Mouse (Mus musculus) intestine, embryonic 15.5 days (tissue): ENCODE data around the gene Epm2a. TPM values are rescaled to one million over a fixed set of nuclear protein-coding genes. Genes with fewer than 3 reads are reported as not detected.
"Not testable (repeated sequence)": the region's sequence is repeated elsewhere in the genome, so short reads cannot be mapped to it uniquely, and the experiment has no call there.

ENCODE experiments used
- ATAC-seq: fragments of 200-750 bp; cut with Nextera tagmentation; 2 replicates; pipeline ENCODE4 v1.8.0; 2017; ENCODE audit warnings: moderate TSS enrichment, moderate library complexity
- H3K27ac ChIP-seq: fragments of 300-500 bp; sonication (generic); 2 replicates; pipeline ENCODE4 v1.5.1; 2015; ENCODE audit warnings: mild to moderate bottlenecking, inconsistent platforms
- H3K27me3 ChIP-seq: fragments of 300-500 bp; sonication (generic); replicated peaks from 2 replicates; pipeline ENCODE4 v1.6.1; 2015; ENCODE audit warnings: inconsistent platforms
- H3K36me3 ChIP-seq: fragments of 300-500 bp; sonication (generic); 2 replicates; pipeline ENCODE4 v1.6.1; 2015; ENCODE audit warnings: inconsistent platforms
- H3K4me1 ChIP-seq: fragments of 300-500 bp; sonication (generic); replicated peaks from 2 replicates; pipeline ENCODE4 v1.6.1; 2015; ENCODE audit warnings: inconsistent platforms
- H3K4me2 ChIP-seq: fragments of 300-500 bp; sonication (generic); replicated peaks from 2 replicates; pipeline ENCODE4 v1.6.1; 2015; ENCODE audit warnings: mild to moderate bottlenecking, inconsistent platforms
- H3K4me3 ChIP-seq: fragments of 300-500 bp; sonication (generic); replicated peaks from 2 replicates; pipeline ENCODE4 v1.5.1; 2015; ENCODE audit warnings: inconsistent platforms
- H3K9ac ChIP-seq: fragments of 300-500 bp; sonication (generic); 2 replicates; pipeline ENCODE4 v1.6.1; 2015; ENCODE audit warnings: inconsistent platforms
- H3K9me3 ChIP-seq: fragments of 300-500 bp; sonication (generic); 2 replicates; pipeline ENCODE4 v1.6.1; 2016; ENCODE audit warnings: inconsistent platforms
- WGBS: fragments of 180-500 bp; shearing (Covaris S2); methylation state at CpG from one replicate; pipeline ENCODE4 v1.1.7; 2015; 5-methylcytosine and 5-hydroxymethylcytosine counted together
- polyA plus RNA-seq: library from polyadenylated mRNA; unstranded; fragments of >200 nt; fragmentation: Nextera tagmentation; extraction: Ambion mirVana; gene quantifications from 2 replicates; pipeline ENCODE4 v1.2.1, GENCODE M21; 2015

Gene Epm2a
- polyA plus RNA-seq: 0.24 and 0.42 TPM in 2 replicates

DNA sequence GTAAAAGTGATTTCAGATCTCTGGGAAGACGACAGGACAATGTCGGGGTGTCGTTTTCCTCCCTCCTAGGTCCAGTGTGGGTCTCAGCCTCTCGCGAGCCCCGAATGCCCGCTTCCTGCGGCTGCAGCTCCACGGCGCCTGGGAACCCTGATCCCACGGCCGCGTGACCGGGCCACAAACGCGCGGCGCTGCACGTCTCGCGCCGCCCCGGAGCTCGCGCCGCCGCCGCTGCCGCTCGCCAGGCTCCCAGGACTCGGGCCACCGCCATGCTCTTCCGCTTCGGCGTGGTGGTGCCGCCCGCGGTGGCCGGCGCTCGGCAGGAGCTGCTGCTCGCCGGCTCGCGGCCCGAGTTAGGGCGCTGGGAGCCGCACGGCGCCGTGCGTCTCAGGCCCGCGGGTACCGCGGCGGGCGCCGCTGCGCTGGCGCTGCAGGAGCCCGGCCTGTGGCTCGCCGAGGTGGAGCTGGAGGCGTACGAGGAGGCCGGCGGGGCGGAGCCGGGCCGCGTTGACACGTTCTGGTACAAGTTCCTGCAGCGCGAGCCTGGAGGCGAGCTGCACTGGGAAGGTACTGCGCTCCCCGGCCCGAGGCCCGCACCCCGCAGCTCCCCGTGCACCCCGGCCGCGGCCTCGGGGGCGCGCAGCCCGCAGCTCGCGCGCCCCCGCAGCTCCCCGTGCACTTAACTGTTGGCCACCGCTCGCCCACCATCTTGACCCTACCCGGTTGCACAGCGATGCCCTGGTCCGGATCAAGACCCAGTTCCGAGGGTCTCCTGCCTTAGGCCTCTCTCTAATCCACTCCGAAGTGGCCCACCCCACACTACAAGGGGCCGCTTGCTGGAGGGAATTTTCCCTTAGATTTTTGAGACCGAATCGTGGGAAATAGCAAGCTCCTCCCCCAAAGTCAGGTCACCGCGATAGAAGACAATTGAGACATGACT is at the start of gene Epm2a:
Epm2a (plus strand) TSS at position 200 of the 937 bp plus-strand sequence.
- under 1% methylated on average over 106 of the region's 106 CpGs for WGBS
- peak within 1 kb of the TSS; percentile 98 for H3K27ac ChIP-seq
- H3K9me3 ChIP-seq: no peaks in the 10 kb centered on the region
- no peaks in the 10 kb centered on the region for H3K36me3 ChIP-seq
- H3K4me3 ChIP-seq: peak within 1 kb of the TSS; percentile 72
- peak; percentile 100 for ATAC-seq
- H3K4me2 ChIP-seq: peak within 1 kb of the TSS; percentile 77
- H3K9ac ChIP-seq: peak within 1 kb of the TSS; percentile 83
- H3K27me3 ChIP-seq: no peaks in the 10 kb centered on the region
- H3K4me1 ChIP-seq: no peaks in the 10 kb centered on the region

DNA sequence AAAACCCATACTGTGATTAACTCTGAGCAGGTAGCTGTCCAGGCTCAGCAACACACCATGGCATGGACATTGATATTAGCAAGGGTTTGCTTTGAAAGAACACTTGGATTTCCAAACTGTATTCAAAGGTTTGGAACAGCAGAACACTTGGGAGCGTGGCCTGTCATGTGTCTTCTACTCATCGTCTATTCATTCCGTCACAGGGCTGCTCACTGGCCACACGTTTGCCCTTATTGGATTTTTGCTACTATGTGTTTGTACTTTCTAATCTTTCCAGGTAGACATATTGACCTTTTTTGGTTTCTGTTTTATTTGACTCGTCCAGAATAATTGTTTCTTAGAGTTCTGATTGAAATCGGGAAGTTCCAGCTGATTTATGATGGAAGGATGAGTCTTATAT is 44.8 kb upstream of the Epm2a start:
- H3K9ac ChIP-seq: no peak overlapping the region
- no peak overlapping the region for H3K27ac ChIP-seq
- no peaks in the 10 kb centered on the region for H3K27me3 ChIP-seq
- 83% methylated on average over 6 of the region's 6 CpGs for WGBS
- H3K36me3 ChIP-seq: no peaks in the 10 kb centered on the region
- ATAC-seq: no peak
- H3K4me3 ChIP-seq: no peak overlapping the region
- no peak overlapping the region for H3K4me2 ChIP-seq
- no peaks in the 10 kb centered on the region for H3K4me1 ChIP-seq
- no peaks in the 10 kb centered on the region for H3K9me3 ChIP-seq

- no peak overlapping the region for H3K9ac ChIP-seq
- ATAC-seq: no peak
- no peaks in the 10 kb centered on the region for H3K4me1 ChIP-seq
- H3K27me3 ChIP-seq: no peaks in the 10 kb centered on the region
- WGBS: 76% methylated on average over 9 of the region's 9 CpGs
- H3K4me2 ChIP-seq: no peak overlapping the region
- H3K4me3 ChIP-seq: no peak overlapping the region
- no peaks in the 10 kb centered on the region for H3K36me3 ChIP-seq
- H3K27ac ChIP-seq: no peak overlapping the region
- H3K9me3 ChIP-seq: no peaks in the 10 kb centered on the region
Measured at GRCm38 (mm10) chr10:11305365-11306053, 37.7 kb upstream of the Epm2a start.

DNA sequence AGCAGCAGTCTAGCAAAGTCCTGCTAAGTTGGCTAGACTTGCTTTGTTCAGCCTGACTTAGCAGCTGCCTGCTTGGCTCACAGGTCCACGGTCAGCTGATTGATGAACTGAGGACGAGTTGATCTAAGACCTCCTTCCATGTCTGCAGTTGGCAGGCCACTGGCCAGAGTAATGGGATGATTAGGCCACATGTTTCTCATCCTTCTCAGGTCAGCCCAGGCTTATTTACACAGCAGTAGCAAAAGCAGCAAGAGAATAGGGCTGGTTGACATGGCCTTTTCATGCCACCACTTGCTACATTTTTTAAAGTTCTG is 37.2 kb upstream of the Epm2a start:
- no peak overlapping the region for H3K9ac ChIP-seq
- 48% methylated on average over 2 of the region's 2 CpGs for WGBS
- no peaks in the 10 kb centered on the region for H3K4me1 ChIP-seq
- no peaks in the 10 kb centered on the region for H3K36me3 ChIP-seq
- no peak overlapping the region for H3K27ac ChIP-seq
- no peaks in the 10 kb centered on the region for H3K27me3 ChIP-seq
- no peak overlapping the region for H3K4me2 ChIP-seq
- no peak for ATAC-seq
- no peaks in the 10 kb centered on the region for H3K9me3 ChIP-seq
- H3K4me3 ChIP-seq: no peak overlapping the region

GRCm38 (mm10) chr10:11309866-11310265 is 33.3 kb upstream of the Epm2a start:
- no peaks in the 10 kb centered on the region for H3K4me1 ChIP-seq
- H3K9ac ChIP-seq: no peak overlapping the region
- no peak overlapping the region for H3K4me2 ChIP-seq
- no peak for ATAC-seq
- no peak overlapping the region for H3K4me3 ChIP-seq
- no peaks in the 10 kb centered on the region for H3K27me3 ChIP-seq
- H3K36me3 ChIP-seq: no peaks in the 10 kb centered on the region
- H3K27ac ChIP-seq: no peak overlapping the region
- H3K9me3 ChIP-seq: no peaks in the 10 kb centered on the region
- 89% methylated on average over 1 of the region's 1 CpGs for WGBS

DNA sequence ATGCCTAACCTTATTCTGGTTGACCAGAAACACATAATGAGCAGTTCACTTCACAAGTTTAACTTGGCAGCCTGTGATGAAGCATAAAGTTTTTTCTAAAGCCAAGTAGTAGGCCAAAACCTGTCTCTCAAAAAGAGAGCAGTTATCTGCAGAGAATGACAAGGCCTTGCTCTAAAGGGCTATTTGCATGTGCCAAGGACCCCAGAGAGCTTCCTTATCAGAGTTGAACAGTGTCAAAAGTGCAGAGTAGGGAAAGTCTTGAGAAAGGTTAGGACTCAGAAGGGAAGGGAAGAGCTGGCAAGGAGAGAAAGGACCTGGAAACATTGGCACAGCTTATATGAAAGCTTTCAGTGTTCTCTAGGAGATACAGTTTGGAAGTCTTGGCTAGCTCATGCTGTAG is 32.7 kb upstream of the Epm2a start:
- no peak for ATAC-seq
- Histone ChIP-seq H3K27ac (no peak overlapping the region), H3K4me3 (no peak overlapping the region), H3K27me3 (no peaks in the 10 kb centered on the region), H3K9me3 (no peaks in the 10 kb centered on the region), H3K4me1 (no peaks in the 10 kb centered on the region), H3K36me3 (no peaks in the 10 kb centered on the region), H3K4me2 (no peak overlapping the region), H3K9ac (no peak overlapping the region)

DNA sequence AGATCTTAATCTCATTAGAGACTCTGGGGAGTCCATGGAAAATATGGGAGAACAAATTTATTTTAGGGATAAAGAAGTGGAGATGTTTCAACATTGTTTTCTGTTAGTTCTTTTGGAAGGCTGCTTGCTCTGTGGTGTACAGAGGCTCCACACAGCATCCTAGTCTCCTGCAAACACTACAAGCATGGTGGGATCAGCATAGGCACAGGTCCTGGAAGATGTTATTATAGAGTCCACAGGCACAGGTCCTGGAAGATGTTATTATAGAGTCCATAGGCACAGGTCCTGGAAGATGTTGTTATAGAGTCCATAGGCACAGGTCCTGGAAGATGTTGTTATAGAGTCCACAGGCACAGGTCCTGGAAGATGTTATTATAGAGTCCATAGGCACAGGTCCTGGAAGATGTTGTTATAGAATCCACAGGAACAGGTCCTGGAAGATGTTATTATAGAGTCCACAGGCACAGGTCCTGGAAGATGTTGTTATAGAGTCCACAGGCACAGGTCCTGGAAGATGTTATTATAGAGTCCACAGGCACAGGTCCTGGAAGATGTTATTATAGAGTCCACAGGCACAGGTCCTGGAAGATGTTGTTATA is 25.2 kb upstream of the Epm2a start:
- H3K4me1 ChIP-seq, H3K9me3 ChIP-seq, H3K27ac ChIP-seq, H3K4me3 ChIP-seq, H3K4me2 ChIP-seq, H3K9ac ChIP-seq, H3K36me3 ChIP-seq, H3K27me3 ChIP-seq, ATAC-seq: not testable (repeated sequence)

DNA sequence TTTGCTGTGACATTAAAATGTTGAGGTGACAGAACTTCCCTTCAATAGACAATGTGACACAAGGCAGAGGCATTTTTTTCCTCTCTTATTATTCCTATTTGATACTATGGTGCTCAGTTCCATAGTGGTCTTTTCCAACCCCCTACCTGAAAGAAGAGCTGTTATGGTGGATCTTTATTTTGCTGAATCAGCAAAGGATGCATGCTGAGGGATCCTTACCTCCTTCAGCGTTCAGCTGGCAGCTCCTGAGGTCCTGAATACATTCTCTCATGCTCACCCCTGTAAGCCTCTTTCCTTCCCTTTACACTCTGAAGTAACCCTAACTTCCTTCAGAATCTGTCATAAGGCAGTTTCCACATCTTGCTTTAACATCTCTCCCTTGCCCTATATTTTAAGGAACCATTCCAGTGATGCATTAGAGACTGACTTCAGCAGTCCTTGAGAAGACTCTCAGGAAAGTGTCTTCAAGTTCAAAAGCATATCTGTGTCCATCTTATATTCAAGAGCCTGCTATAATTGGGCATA is 23.7 kb upstream of the Epm2a start:
- Histone ChIP-seq H3K27ac (no peak overlapping the region), H3K27me3 (no peaks in the 10 kb centered on the region), H3K9me3 (no peaks in the 10 kb centered on the region), H3K36me3 (no peaks in the 10 kb centered on the region), H3K4me1 (no peaks in the 10 kb centered on the region), H3K9ac (no peak overlapping the region), H3K4me2 (no peak overlapping the region), H3K4me3 (no peak overlapping the region)
- ATAC-seq: no peak
- 84% methylated on average over 1 of the region's 1 CpGs for WGBS

- Histone ChIP-seq H3K36me3 (no peaks in the 10 kb centered on the region), H3K27ac (no peak overlapping the region), H3K4me1 (no peaks in the 10 kb centered on the region), H3K9ac (no peak overlapping the region), H3K4me2 (no peak overlapping the region), H3K9me3 (no peaks in the 10 kb centered on the region), H3K27me3 (no peaks in the 10 kb centered on the region), H3K4me3 (no peak overlapping the region)
- WGBS: 78% methylated on average over 7 of the region's 7 CpGs
- ATAC-seq: no peak
Measured at GRCm38 (mm10) chr10:11322316-11322715, 20.9 kb upstream of the Epm2a start.

DNA sequence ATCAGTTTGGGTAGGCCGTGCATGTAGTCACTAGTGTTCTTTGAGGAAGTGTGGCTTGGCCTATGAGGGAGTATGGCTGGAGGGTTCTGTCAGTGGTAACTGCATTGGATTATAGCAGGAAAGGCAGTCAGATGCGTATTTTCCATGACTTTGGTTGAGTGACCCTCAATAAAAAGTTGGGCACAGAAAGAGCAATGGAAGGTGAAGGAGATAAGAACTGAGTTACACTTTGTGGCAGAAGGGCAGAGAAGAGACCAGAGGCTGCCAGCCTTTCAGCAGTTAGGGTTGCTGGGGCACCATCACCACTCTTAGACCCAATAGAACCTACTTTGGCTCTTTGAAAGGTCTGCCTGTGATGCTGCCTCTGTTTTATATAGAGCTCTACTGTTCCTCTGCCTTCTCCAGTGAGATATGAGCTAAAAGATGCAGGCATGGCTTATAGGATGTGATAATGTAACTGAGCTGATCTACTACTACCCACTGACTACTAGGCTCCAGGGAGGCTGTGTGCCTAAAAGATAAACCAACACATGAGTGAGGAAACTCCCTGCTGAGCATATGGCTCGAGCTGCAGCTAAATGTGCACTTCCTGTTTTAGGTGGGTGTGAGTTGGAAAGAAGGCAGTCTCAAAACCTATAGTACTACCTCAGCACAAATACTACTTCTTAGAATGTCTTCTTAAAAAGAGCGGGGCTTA is 19.9 kb upstream of the Epm2a start:
- Histone ChIP-seq H3K9me3 (no peaks in the 10 kb centered on the region), H3K36me3 (no peaks in the 10 kb centered on the region), H3K27me3 (no peaks in the 10 kb centered on the region), H3K9ac (no peak overlapping the region), H3K27ac (no peak overlapping the region), H3K4me3 (no peak overlapping the region), H3K4me2 (no peak overlapping the region), H3K4me1 (no peaks in the 10 kb centered on the region)
- ATAC-seq: no peak
- WGBS: 80% methylated on average over 4 of the region's 4 CpGs

DNA sequence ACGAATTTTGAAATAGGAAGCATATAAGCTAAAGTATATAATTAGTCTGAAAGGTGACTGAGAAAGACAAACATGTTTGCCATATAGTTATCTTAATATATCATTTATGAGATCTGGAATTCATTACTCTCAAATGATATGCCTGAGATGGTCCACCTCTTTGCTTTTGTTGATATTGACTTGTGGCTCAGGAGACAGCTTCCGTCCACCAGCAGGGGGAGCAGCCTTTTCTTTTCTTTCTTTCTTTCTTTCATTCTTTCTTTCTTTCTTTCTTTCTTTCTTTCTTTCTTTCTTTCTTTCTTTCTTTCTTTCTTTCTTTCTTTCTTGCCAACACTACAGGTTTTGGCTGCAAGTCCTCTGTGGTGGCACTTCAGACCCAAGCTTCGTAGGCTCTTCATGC is 16.7 kb upstream of the Epm2a start:
- H3K4me3 ChIP-seq: no peak overlapping the region
- H3K9me3 ChIP-seq: no peaks in the 10 kb centered on the region
- no peak overlapping the region for H3K9ac ChIP-seq
- 86% methylated on average over 3 of the region's 3 CpGs for WGBS
- H3K27ac ChIP-seq: no peak overlapping the region
- no peaks in the 10 kb centered on the region for H3K4me1 ChIP-seq
- H3K36me3 ChIP-seq: no peaks in the 10 kb centered on the region
- no peak for ATAC-seq
- no peaks in the 10 kb centered on the region for H3K27me3 ChIP-seq
- H3K4me2 ChIP-seq: no peak overlapping the region
